Mouse (Mus musculus): ENCODE measurements around the gene Cdkn2aipnl.

- no peak for TF ChIP-seq CTCF (IDR thresholded peaks at IDR 0.05; ENCODE audit: control insufficient read depth, insufficient read depth, insufficient read length)
- TF ChIP-seq USF1 (IDR thresholded peaks at IDR 0.05; ENCODE audit: low read depth), result no peak
- no peak for TF ChIP-seq MAX (IDR thresholded peaks at IDR 0.05)
- no peak for TF ChIP-seq FOSL1 (IDR thresholded peaks at IDR 0.05; ENCODE audit: insufficient read depth, low read length, poor library complexity, severe bottlenecking)
- TF ChIP-seq CEBPB (IDR thresholded peaks at IDR 0.05; ENCODE audit: low read depth), result no peak
- TF ChIP-seq MYOG (IDR thresholded peaks at IDR 0.05; ENCODE audit: control insufficient read depth, extremely low read depth, insufficient read length), result no peak
Observed at GRCm38 (mm10) chr11:51938817-51939589, 28.5 kb upstream of the Cdkn2aipnl start.

Measured in C2C12 (cell line).